Mouse (Mus musculus): Measurements from ENCODE around the gene Med15.

- TF ChIP-seq CTCF (IDR thresholded peaks at IDR 0.05; ENCODE audit: control insufficient read depth, insufficient read depth, insufficient replicate concordance, low read depth, low read length) (no peak), POLR2A (IDR thresholded peaks at IDR 0.05; ENCODE audit: control insufficient read depth, low read depth, low read length) (no peak)
These were observed 10.8 kb downstream of the Med15 start for GRCm38 (mm10) chr16:17721822-17722460.

Data from testis, adult 2 months (tissue).